Mouse (Mus musculus): ENCODE results near the gene Dzank1. TPM values are rescaled to one million over a fixed set of nuclear protein-coding genes. Genes with fewer than 3 reads are reported as not detected.

Gene Dzank1
- total and polyA plus RNA-seq, 3 experiments, result 0.08 to 0.35 TPM; not detected in 1

- Histone ChIP-seq H3K9me3 (replicated peaks; ENCODE audit: insufficient read depth, low read length) (no peaks in the 10 kb centered on the region), H3K27me3 (ENCODE audit: control insufficient read depth in 1 of 2, insufficient read depth in 2 of 2, low read length in 2 of 2) (peaks cover 1 to 4% of the 10 kb centered on the region in 2 experiments; a peak in 3 of 4 replicates), H3K4me3 (ENCODE audit: control insufficient read depth in 1 of 2, insufficient read depth in 1 of 2, low read depth in 2 of 2, low read length in 2 of 2) (no peak overlapping the region), H3K36me3 (ENCODE audit: control insufficient read depth in 1 of 2, insufficient read depth in 2 of 2, low read length in 2 of 2) (no peaks in the 10 kb centered on the region), H3K9ac (ENCODE audit: control insufficient read depth, low read depth, low read length, poor library complexity, severe bottlenecking) (no peak overlapping the region), H3K4me1 (ENCODE audit: control insufficient read depth in 1 of 2, insufficient read depth in 2 of 2, low read length in 2 of 2) (no peaks in the 10 kb centered on the region), H3K27ac (ENCODE audit: control insufficient read depth, low read depth, low read length) (no peak overlapping the region), H3K79me2 (ENCODE audit: control insufficient read depth, insufficient read depth, low read length, poor library complexity) (no peaks in the 10 kb centered on the region)
- DNase-seq (ENCODE audit: low read depth, low spot score), result no peak
- TF ChIP-seq GABPA (IDR thresholded peaks at IDR 0.05; ENCODE audit: low read depth, low read length), result no peak
- TF ChIP-seq SMC3 (IDR thresholded peaks at IDR 0.05; ENCODE audit: low read depth, low read length), result no peak
- no peak for TF ChIP-seq RCOR1 (IDR thresholded peaks at IDR 0.05; ENCODE audit: low read depth, low read length)
- TF ChIP-seq E2F4 (IDR thresholded peaks at IDR 0.05; ENCODE audit: borderline replicate concordance, low read depth, low read length), result no peak
These were observed 62.1 kb downstream of the Dzank1 start for GRCm38 (mm10) chr2:144464799-144465760.

- Histone ChIP-seq H3K79me2 (ENCODE audit: control insufficient read depth, insufficient read depth, low read length, poor library complexity) (no peaks in the 10 kb centered on the region), H3K4me3 (ENCODE audit: control insufficient read depth in 1 of 2, insufficient read depth in 1 of 2, low read depth in 2 of 2, low read length in 2 of 2) (no peak overlapping the region), H3K27me3 (ENCODE audit: control insufficient read depth in 1 of 2, insufficient read depth in 2 of 2, low read length in 2 of 2) (peaks cover 3 to 4% of the 10 kb centered on the region in 2 experiments), H3K4me1 (ENCODE audit: control insufficient read depth in 1 of 2, insufficient read depth in 2 of 2, low read length in 2 of 2) (no peaks in the 10 kb centered on the region), H3K9me3 (replicated peaks; ENCODE audit: insufficient read depth, low read length) (no peaks in the 10 kb centered on the region), H3K36me3 (ENCODE audit: control insufficient read depth in 1 of 2, insufficient read depth in 2 of 2, low read length in 2 of 2) (no peaks in the 10 kb centered on the region), H3K9ac (ENCODE audit: control insufficient read depth, low read depth, low read length, poor library complexity, severe bottlenecking) (no peak overlapping the region), H3K27ac (ENCODE audit: control insufficient read depth, low read depth, low read length) (no peak overlapping the region)
- no peak for DNase-seq (ENCODE audit: low read depth, low spot score)
- TF ChIP-seq CHD1 (IDR thresholded peaks at IDR 0.05; ENCODE audit: low read depth, low read length), result no peak
- TF ChIP-seq POLR2AphosphoS5 (IDR thresholded peaks at IDR 0.05; ENCODE audit: borderline replicate concordance, low read depth, low read length), result no peak
- TF ChIP-seq KAT2A (conservative IDR thresholded peaks at IDR 0.05; ENCODE audit: low read depth, low read length), result no peak
- no peak for TF ChIP-seq POLR2AphosphoS2 (IDR thresholded peaks at IDR 0.05; ENCODE audit: low read length)
- no peak for TF ChIP-seq SMC3 (IDR thresholded peaks at IDR 0.05; ENCODE audit: low read depth, low read length)
- TF ChIP-seq ZKSCAN1 (IDR thresholded peaks at IDR 0.05; ENCODE audit: low read depth, low read length), result no peak
- TF ChIP-seq NELFE (IDR thresholded peaks at IDR 0.05; ENCODE audit: low read depth, low read length), result no peak
- TF ChIP-seq MAZ (IDR thresholded peaks at IDR 0.05; ENCODE audit: low read depth, low read length), result no peak
- no peak for TF ChIP-seq HCFC1 (IDR thresholded peaks at IDR 0.05; ENCODE audit: low read depth, low read length)
- TF ChIP-seq MYC (IDR thresholded peaks at IDR 0.05; ENCODE audit: low read depth, low read length), result no peak
- TF ChIP-seq NRF1 (IDR thresholded peaks at IDR 0.05; ENCODE audit: insufficient read depth, low read depth, low read length, poor library complexity, severe bottlenecking), result no peak
These were observed 63.0 kb downstream of the Dzank1 start for GRCm38 (mm10) chr2:144464182-144464581.
